Mouse (Mus musculus): ENCODE data around the gene Hdhd5. TPM values are rescaled to one million over a fixed set of nuclear protein-coding genes. Genes with fewer than 3 reads are reported as not detected.

Hdhd5 gene
- polyA plus RNA-seq, 1 experiment: 25.3 TPM

DNA sequence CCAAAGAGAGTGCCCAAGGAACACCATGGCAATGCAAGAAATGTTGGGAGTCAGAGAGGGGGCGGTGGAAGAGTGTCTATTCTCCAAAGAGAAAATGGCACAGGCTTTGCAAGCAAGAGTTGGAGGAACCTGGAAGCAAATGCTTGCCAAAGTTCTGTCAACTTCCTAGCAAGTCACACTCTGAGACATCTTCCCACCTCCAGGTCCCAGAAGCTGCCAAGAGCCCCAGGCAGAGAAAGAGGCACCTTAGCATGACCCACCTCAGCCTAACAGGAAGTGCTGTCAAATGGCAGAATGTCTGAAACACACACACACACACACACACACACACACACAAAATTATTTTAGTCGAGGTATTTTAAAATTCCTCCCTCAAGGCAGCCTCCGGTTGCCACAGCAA is 27.1 kb downstream of the Hdhd5 start:
- Histone ChIP-seq H3K27ac (ENCODE audit: control insufficient read depth, insufficient read depth, low read depth, low read length, poor library complexity) (no peak overlapping the region), H3K4me3 (replicated peaks; ENCODE audit: control insufficient read depth, low read depth, low read length) (no peak overlapping the region), H3K4me1 (ENCODE audit: control insufficient read depth, insufficient read depth, low read length) (no peaks in the 10 kb centered on the region)
- TF ChIP-seq POLR2A (IDR thresholded peaks at IDR 0.05; ENCODE audit: borderline replicate concordance, control insufficient read depth, low read depth, low read length) (no peak), CTCF (IDR thresholded peaks at IDR 0.05; ENCODE audit: control insufficient read depth, insufficient read depth, low read length) (no peak)
- 56% methylated on average over 3 of the region's 3 CpGs for WGBS

- Histone ChIP-seq H3K4me1 (ENCODE audit: control insufficient read depth, insufficient read depth, low read length) (no peaks in the 10 kb centered on the region; the same call in 1 of the 2 replicates), H3K4me3 (replicated peaks; ENCODE audit: control insufficient read depth, low read depth, low read length) (no peak overlapping the region), H3K27ac (ENCODE audit: control insufficient read depth, insufficient read depth, low read depth, low read length, poor library complexity) (no peak overlapping the region)
- no peak for TF ChIP-seq CTCF (IDR thresholded peaks at IDR 0.05; ENCODE audit: control insufficient read depth, insufficient read depth, low read length)
- TF ChIP-seq POLR2A (IDR thresholded peaks at IDR 0.05; ENCODE audit: borderline replicate concordance, control insufficient read depth, low read depth, low read length): no peak
- WGBS: 72% methylated on average over 3 of the region's 3 CpGs
Measured at GRCm38 (mm10) chr6:120496544-120496943, 34.6 kb downstream of the Hdhd5 start.

DNA sequence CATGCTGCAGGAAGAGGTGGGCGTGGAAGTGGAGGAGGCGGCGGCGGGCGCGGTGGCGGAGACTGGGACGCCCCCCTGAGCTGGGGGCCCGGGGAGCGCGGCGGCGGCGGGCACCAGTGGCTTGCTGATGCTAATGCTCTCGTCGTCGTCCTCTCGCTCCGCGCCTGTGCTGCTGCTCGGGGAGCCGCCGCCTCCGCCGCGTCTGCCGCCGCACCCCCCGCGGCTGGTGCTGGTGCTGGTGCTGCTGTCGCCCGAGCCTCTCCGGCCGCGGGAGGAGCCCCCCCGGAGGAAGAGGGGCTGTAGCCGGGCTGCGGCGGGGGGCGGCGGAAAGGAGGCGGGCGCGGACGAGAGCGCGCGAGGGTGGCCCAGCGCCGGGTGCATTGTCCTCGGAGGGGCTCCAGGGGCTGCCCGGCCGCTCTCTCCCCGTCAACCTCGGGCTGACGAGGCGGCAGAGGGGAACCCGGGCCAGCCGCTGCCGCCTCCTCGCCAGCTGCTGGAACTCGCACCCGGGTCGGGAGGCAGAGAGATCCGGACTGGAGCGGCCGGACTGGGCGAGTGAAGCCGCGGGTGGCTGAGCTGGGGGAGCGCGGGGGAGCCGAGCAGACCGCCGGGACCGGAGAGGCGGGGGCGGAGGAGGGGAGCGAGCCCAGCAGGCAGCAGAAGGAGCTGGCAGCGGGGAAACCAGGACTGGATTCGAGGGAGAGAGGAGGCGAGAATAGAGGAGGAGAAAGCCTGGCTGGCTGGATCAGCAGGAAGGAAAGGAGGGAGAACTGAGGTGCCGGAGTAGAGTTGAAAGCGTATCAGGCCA is 37.5 kb downstream of the Hdhd5 start, which contains the start of gene Tmem121b:
Gene Tmem121b, minus strand, starts transcription at position 434 of the 808 bp plus-strand sequence.
- 1% methylated on average over 74 of the region's 84 CpGs for WGBS
- H3K4me3 ChIP-seq (replicated peaks; ENCODE audit: control insufficient read depth, low read depth, low read length): no peak within 1 kb of the TSS

DNA sequence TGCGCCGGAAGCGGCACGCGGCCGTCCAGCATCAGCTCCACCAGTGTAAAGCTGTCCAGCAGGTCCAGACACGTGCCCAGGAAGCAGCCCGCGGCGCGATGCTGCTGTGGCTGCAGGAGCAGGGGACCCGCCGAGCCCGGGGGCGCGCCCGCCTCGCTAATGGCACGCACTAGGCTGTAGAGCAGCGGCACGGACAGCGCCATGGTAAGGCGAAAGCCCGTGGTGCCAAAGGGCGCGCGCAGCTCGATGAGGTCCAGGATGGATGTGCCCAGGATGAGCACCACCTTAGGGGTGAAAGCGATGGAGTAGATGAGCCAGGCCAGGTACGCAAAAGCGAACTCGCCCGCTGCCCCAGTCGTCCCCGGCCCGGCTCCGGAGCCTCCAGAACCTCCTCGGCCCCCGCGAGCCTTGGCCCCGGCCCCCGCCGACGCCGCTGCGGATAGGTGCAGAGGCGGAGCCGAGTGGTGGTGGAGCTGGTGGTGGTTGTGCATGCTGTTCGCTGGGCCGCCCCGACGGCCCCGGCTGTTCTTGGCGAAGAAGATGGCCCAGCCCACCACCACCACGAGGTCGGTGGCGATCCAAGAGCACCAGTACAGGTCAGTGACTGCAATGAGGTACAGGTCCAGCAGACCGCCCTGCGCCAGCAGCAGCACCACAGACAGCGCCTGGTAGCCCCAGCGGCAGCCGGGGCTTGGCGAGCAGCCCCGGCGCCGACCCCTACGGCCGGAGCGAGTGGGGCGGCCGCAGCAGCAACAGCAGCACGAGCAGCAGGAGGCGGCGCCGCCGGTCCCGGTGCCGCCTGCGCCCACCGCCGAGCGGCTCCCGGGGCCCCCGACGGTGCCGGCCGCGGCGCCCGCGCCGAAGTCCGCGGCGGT is 38.4 kb downstream of the Hdhd5 start:
- H3K4me3 ChIP-seq (replicated peaks; ENCODE audit: control insufficient read depth, low read depth, low read length): no peak overlapping the region

More for the DNA sequence above, 37.5 kb downstream of the Hdhd5 start, which contains the start of gene Tmem121b:
- no peak for TF ChIP-seq CTCF (IDR thresholded peaks at IDR 0.05; ENCODE audit: control insufficient read depth, insufficient read depth, low read length)
- no peak for TF ChIP-seq POLR2A (IDR thresholded peaks at IDR 0.05; ENCODE audit: borderline replicate concordance, control insufficient read depth, low read depth, low read length)
- no peak within 1 kb of the TSS for H3K27ac ChIP-seq (ENCODE audit: control insufficient read depth, insufficient read depth, low read depth, low read length, poor library complexity)
- no peaks in the 10 kb centered on the region; the same call in 1 of the 2 replicates for H3K4me1 ChIP-seq (ENCODE audit: control insufficient read depth, insufficient read depth, low read length)

GRCm38 (mm10) chr6:120491862-120492498 is 39.1 kb downstream of the Hdhd5 start:
- WGBS: 23% methylated on average over 22 of the region's 22 CpGs
- Histone ChIP-seq H3K4me1 (ENCODE audit: control insufficient read depth, insufficient read depth, low read length) (no peaks in the 10 kb centered on the region; the same call in none of the 2 replicates), H3K4me3 (replicated peaks; ENCODE audit: control insufficient read depth, low read depth, low read length) (no peak overlapping the region), H3K27ac (ENCODE audit: control insufficient read depth, insufficient read depth, low read depth, low read length, poor library complexity) (no peak overlapping the region; the same call in 1 of the 2 replicates)
- TF ChIP-seq CTCF (IDR thresholded peaks at IDR 0.05; ENCODE audit: control insufficient read depth, insufficient read depth, low read length): no peak
- TF ChIP-seq POLR2A (IDR thresholded peaks at IDR 0.05; ENCODE audit: borderline replicate concordance, control insufficient read depth, low read depth, low read length): no peak

More for the DNA sequence above, 38.4 kb downstream of the Hdhd5 start:
- 2% methylated on average over 92 of the region's 95 CpGs for WGBS
- Histone ChIP-seq H3K27ac (ENCODE audit: control insufficient read depth, insufficient read depth, low read depth, low read length, poor library complexity) (no peak overlapping the region; the same call in 1 of the 2 replicates), H3K4me1 (ENCODE audit: control insufficient read depth, insufficient read depth, low read length) (no peaks in the 10 kb centered on the region; the same call in 1 of the 2 replicates)
- TF ChIP-seq CTCF (IDR thresholded peaks at IDR 0.05; ENCODE audit: control insufficient read depth, insufficient read depth, low read length) (no peak), POLR2A (IDR thresholded peaks at IDR 0.05; ENCODE audit: borderline replicate concordance, control insufficient read depth, low read depth, low read length) (peak; percentile 21; the same call in 1 of the 2 replicates)

DNA sequence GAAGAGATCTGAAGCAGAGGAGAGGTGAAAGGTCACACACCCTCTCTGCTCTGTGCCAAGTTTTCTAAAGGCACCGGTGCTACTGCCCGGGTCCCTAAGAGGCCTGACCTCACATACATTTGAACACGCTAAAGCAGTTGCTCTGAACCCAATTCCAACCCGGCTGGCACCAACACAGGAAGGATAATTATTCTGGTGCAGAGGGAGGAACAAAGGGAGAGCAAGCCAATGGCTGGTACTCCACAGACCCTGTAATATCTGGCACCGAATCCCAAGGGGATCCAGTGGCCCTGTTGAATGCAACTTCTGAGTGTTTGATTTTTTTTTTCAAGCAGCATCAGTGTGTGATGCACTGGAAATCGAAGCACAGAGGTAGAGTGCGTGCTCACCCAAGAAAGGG is 40.1 kb downstream of the Hdhd5 start:
- Histone ChIP-seq H3K4me1 (ENCODE audit: control insufficient read depth, insufficient read depth, low read length) (peaks cover 3% of the 10 kb centered on the region), H3K27ac (ENCODE audit: control insufficient read depth, insufficient read depth, low read depth, low read length, poor library complexity) (no peak overlapping the region), H3K4me3 (replicated peaks; ENCODE audit: control insufficient read depth, low read depth, low read length) (no peak overlapping the region)
- WGBS: 86% methylated on average over 7 of the region's 7 CpGs
- TF ChIP-seq CTCF (IDR thresholded peaks at IDR 0.05; ENCODE audit: control insufficient read depth, insufficient read depth, low read length) (no peak), POLR2A (IDR thresholded peaks at IDR 0.05; ENCODE audit: borderline replicate concordance, control insufficient read depth, low read depth, low read length) (no peak)

- no peak overlapping the region for H3K4me3 ChIP-seq (replicated peaks; ENCODE audit: control insufficient read depth, low read depth, low read length)
- 45% methylated on average over 2 of the region's 2 CpGs for WGBS
- H3K27ac ChIP-seq (ENCODE audit: control insufficient read depth, insufficient read depth, low read depth, low read length, poor library complexity): no peak overlapping the region
- TF ChIP-seq CTCF (IDR thresholded peaks at IDR 0.05; ENCODE audit: control insufficient read depth, insufficient read depth, low read length): no peak
- no peak for TF ChIP-seq POLR2A (IDR thresholded peaks at IDR 0.05; ENCODE audit: borderline replicate concordance, control insufficient read depth, low read depth, low read length)
- peaks cover 7% of the 10 kb centered on the region for H3K4me1 ChIP-seq (ENCODE audit: control insufficient read depth, insufficient read depth, low read length)
Measured at GRCm38 (mm10) chr6:120489461-120489860, 41.7 kb downstream of the Hdhd5 start.
